Mouse (Mus musculus) spleen, adult 2 months (tissue): ENCODE measurements around the gene Fcrls.

Experiments
- CTCF ChIP-seq: fragments of 200-500 bp; IDR thresholded peaks from 2 replicates; pipeline ENCODE4 v1.5.1; 2011; ENCODE audit warnings: mild to moderate bottlenecking, inconsistent platforms; ENCODE audit not compliant: insufficient read depth, insufficient read length, insufficient replicate concordance; ENCODE audit errors: extremely low read depth
- POLR2A ChIP-seq: fragments of 200-500 bp; IDR thresholded peaks from 2 replicates; pipeline ENCODE4 v1.6.1; 2011; ENCODE audit warnings: low read depth, low read length, inconsistent platforms

DNA sequence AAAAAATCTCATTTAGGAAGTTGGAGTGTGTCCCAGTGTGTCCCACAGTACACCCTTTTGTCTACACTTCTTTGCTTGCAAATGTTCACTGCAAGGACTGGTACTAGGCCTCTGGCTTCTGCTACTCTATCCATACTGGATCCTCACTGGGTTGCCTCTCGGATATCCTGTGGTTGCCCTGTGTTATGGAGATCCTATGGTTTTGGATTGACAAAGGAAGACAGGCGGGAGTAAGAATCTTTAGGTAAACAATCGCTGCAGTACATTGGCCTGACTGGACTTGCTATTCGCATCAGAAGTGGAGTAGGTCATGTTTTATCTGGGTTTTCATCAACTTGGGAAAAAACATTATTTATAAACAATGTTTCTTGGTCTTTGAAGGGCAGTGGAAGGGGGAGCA is 22.6 kb downstream of the Fcrls start:
- TF ChIP-seq CTCF: no peak
- TF ChIP-seq POLR2A: no peak
